Mouse (Mus musculus): Measurements from ENCODE around the gene Srpr.

- TF ChIP-seq GATA1 (IDR thresholded peaks at IDR 0.05; ENCODE audit: borderline replicate concordance, low read length) (no peak), FLI1 (IDR thresholded peaks at IDR 0.05; ENCODE audit: low read length) (no peak)
Measured at GRCm38 (mm10) chr9:35182832-35183231, 17.1 kb upstream of the Srpr start.

Measured in megakaryocyte, embryonic 14.5 days (primary cell).